22 mouse cellular contexts compared by ENCODE assay signal in the genomic region with DNA sequence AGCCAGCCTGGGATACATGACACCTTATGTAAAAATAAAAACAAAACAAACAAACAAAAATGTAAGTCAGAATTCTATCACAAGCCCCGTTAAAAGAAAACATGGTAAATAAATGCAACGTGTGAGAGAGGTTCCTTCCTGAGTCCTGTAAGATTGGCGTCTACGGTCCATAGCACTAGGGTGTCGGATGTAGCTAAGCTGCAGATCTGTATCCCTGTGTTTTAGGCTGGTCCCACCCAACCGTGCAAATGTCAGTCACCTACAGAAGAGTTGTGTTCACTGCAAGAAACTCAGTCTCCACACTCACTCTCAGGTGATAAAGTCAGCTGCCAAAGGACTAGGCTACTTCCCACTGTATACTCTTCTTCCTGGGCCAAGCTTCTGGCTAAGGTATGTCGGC. TPM values are rescaled to one million over a fixed set of nuclear protein-coding genes. Genes with fewer than 3 reads are reported as not detected.
DNase-seq lines count a peak whose midpoint lies in the region; ATAC-seq lines count a peak whose summit lies in the region.
"Had no signal": no experiment of that assay in that cellular context is flagged by ENCODE, and none has a peak within 500 bp of the region (broad histone marks: within the 10 kb centered on the region; RNA-seq: fewer than 3 reads in every experiment).

No protein-coding gene starts in this region.

- H3K4me3 ChIP-seq in midbrain, embryonic 11.5 days (ENCODE audit: low read depth, low read length): no peak overlapping the region
- no peak overlapping the region for H3K4me3 ChIP-seq in midbrain, embryonic 14.5 days (replicated peaks; ENCODE audit: low read depth, low read length)

- H3K9me3 ChIP-seq in midbrain, embryonic 11.5 days (ENCODE audit: control insufficient read depth, low read length): no peaks in the 10 kb centered on the region
- H3K9me3 ChIP-seq in midbrain, embryonic 14.5 days (ENCODE audit: control insufficient read depth, low read length): no peaks in the 10 kb centered on the region
- H3K9me3 ChIP-seq: G1E had no signal

- WGBS in midbrain, embryonic 11.5 days: 55% methylated on average over 7 of the region's 7 CpGs
- 60% methylated on average over 7 of the region's 7 CpGs for WGBS in midbrain, embryonic 14.5 days

- DNase-seq in heart, adult 11 months: peak; percentile 53
- no peak for DNase-seq in heart, postnatal 14 days
- peak; percentile 78 for DNase-seq in midbrain, embryonic 11.5 days (ENCODE audit: low spot score, missing footprints)
- DNase-seq in midbrain, embryonic 14.5 days: no peak
- DNase-seq in cerebellum, adult 9-11 months: no peak
- DNase-seq: adrenal gland, adult 2 months; adrenal gland, adult 8-10 months; adrenal gland, postnatal 10 days; adrenal gland, postnatal 14 days; adrenal gland, postnatal 25 days; adrenal gland, postnatal 36 days; B cell, adult 2 months; cerebellum, adult 11 months; cerebellum, adult 11-12 months; cerebellum, adult 18-20 months had no signal

- H3K27ac ChIP-seq in midbrain, embryonic 11.5 days (ENCODE audit: low read depth, low read length): no peak overlapping the region
- H3K27ac ChIP-seq in midbrain, embryonic 14.5 days (replicated peaks; ENCODE audit: low read depth, low read length): no peak overlapping the region

- H3K4me2 ChIP-seq in midbrain, embryonic 11.5 days: no peak overlapping the region
- no peak overlapping the region for H3K4me2 ChIP-seq in midbrain, embryonic 14.5 days (ENCODE audit: low read length)

- H3K4me1 ChIP-seq in midbrain, embryonic 11.5 days (ENCODE audit: control insufficient read depth, insufficient read depth, low read length): no peaks in the 10 kb centered on the region
- H3K4me1 ChIP-seq in midbrain, embryonic 14.5 days (ENCODE audit: control insufficient read depth, insufficient read depth, low read length): no peaks in the 10 kb centered on the region

- no peaks in the 10 kb centered on the region for H3K36me3 ChIP-seq in midbrain, embryonic 11.5 days (ENCODE audit: control insufficient read depth, insufficient read depth, low read length)
- H3K36me3 ChIP-seq in midbrain, embryonic 14.5 days (ENCODE audit: control insufficient read depth, insufficient read depth, low read length): no peaks in the 10 kb centered on the region
- H3K36me3 ChIP-seq: G1E had no signal

- intact Hi-C loops in heart, postnatal 14 days (cut with DNase I): loop anchor here (2.0 to 10.0 kb wide), 3 partner anchors 61 to 559 kb away; no protein-coding TSS in a partner anchor

- no peaks in the 10 kb centered on the region for H3K27me3 ChIP-seq in midbrain, embryonic 11.5 days (ENCODE audit: control insufficient read depth, insufficient read depth, low read length)
- H3K27me3 ChIP-seq in midbrain, embryonic 14.5 days (ENCODE audit: control insufficient read depth, insufficient read depth, low read length): no peaks in the 10 kb centered on the region
- H3K27me3 ChIP-seq: CH12.LX had no signal

- H3K9ac ChIP-seq in midbrain, embryonic 11.5 days (ENCODE audit: low read length): no peak overlapping the region
- no peak overlapping the region for H3K9ac ChIP-seq in midbrain, embryonic 14.5 days (replicated peaks; ENCODE audit: low read length)

- ATAC-seq in midbrain, embryonic 11.5 days (ENCODE audit: low FRiP score): no peak
- no peak for ATAC-seq in midbrain, embryonic 14.5 days (ENCODE audit: low FRiP score, low TSS enrichment)
- ATAC-seq in monocyte, adult 5-6 weeks (replicated peaks; ENCODE audit: insufficient number of reproducible peaks, low FRiP score, low TSS enrichment, poor library complexity, severe bottlenecking): 0 out of 2 replicates have a peak, but pooled peaks have one; percentile 13
- ATAC-seq: activated CD4-positive, CD25-positive, alpha-beta regulatory T cell, adult 4 months; CD4-positive, CD25-positive, alpha-beta regulatory T cell, adult 4 months; Patski had no signal

RNA-seq across cellular contexts. Expression of gene Tes, which starts 39.1 kb away (rescaled TPM):
- total RNA-seq in heart, postnatal 14 days (2021): 1 to 10 TPM; 5.8 to 8.9 TPM
- 37.3 and 41.7 TPM in 2 replicates for polyA plus RNA-seq in midbrain, embryonic 11.5 days (2014; fragmentation: Nextera tagmentation; extraction: Ambion mirVana)
- polyA plus RNA-seq in midbrain, embryonic 14.5 days (2014; fragmentation: Nextera tagmentation; extraction: Ambion mirVana): 32.8 and 36.3 TPM in 2 replicates
- 90.4 to 132 TPM (median 91.2 TPM) in 3 replicates for total RNA-seq in monocyte, adult 5-6 weeks (2017)
- total RNA-seq: CH12.LX, MEL had no signal
- polyA plus RNA-seq: G1E had no signal

Comparison
In these comparisons a context has a peak if more than half of its experiments do, and no peak if none do; other contexts are left out.
1. DNase-seq: peak in heart, adult 11 months (single experiment) and midbrain, embryonic 11.5 days (single experiment); none in heart, postnatal 14 days (0 of 2), midbrain, embryonic 14.5 days (single experiment) and cerebellum, adult 9-11 months (single experiment).